Mouse (Mus musculus): Measurements from ENCODE around the gene Wdr38. TPM values are rescaled to one million over a fixed set of nuclear protein-coding genes. Genes with fewer than 3 reads are reported as not detected.

Wdr38 gene
- polyA plus RNA-seq, 1 experiment from 2014 or later: 1.3 TPM

DNA sequence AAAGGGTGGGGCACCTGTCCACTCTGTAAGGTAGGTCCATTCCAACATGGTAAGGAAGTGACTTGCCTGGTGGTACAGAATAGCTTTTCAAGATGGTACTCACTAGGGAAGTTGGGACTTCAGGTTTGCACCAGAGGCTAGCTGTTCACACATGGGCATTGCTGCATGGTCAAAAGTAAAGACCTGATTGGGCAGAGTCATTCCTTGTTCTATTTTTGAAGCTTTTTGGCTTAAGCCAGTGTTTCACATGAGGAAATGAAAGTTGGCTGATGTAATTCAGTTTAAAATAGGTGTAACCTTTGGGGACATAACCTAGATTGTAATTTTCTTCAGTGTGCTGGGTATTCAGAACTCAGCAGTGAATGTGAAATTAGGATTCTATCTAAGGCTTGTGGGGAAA is 14.0 kb downstream of the Wdr38 start:
- Histone ChIP-seq H3K36me3 (peaks cover 23% of the 10 kb centered on the region; the same call in 1 of the 2 replicates), H3K4me1 (replicated peaks) (peaks cover 22% of the 10 kb centered on the region), H3K27ac (no peak overlapping the region), H3K4me2 (replicated peaks) (no peak overlapping the region), H3K9ac (no peak overlapping the region), H3K4me3 (replicated peaks) (no peak overlapping the region), H3K9me3 (no peaks in the 10 kb centered on the region), H3K27me3 (replicated peaks) (no peaks in the 10 kb centered on the region)
- no peak for ATAC-seq

DNA sequence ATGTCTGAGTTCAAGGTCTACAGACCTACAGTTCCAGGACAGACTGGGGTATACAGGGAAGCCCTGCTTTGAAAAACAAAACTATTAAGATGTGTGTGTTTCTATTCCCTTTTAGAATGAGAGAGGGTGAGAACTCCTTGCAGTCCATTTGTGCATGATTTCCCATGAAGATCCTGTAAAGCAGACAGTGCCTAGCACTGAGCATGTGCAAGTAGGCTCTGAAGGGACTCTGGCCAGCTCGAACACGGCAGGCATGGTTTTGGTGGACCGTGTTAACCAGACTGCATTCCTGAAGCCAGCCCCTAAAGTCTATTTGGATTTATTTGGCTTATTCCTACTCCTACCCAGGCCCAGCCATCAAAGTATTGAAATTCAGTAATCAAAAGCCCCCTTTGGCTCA is 14.7 kb downstream of the Wdr38 start:
- H3K4me2 ChIP-seq (replicated peaks): no peak overlapping the region

DNA sequence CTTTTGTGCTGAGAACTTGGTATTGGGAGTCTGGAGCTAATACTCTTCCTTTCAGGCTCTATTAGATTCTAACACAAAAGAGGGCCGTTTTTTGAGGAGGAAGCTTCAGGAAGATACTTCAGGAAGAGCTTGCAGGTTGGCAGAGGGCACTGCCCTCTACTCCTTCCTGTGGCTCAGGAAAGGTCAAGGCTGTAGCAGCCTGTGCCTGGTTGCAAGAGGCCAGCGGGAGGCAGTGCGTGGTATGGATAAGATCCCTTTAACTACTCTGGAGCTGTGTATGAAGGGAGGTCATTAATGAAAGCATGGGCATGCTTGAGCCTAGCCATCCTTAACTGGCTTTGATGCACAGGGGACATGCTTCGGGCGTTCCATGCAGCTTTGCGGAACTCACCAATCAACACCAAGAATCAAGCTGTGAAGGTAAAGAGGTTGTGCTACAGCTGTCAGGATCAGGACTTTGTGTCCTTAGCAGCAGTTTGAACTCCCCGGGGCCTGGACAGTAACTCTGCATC is 15.5 kb downstream of the Wdr38 start:
- H3K27ac ChIP-seq: no peak overlapping the region
- no peaks in the 10 kb centered on the region for H3K27me3 ChIP-seq (replicated peaks)
- no peak overlapping the region for H3K4me3 ChIP-seq (replicated peaks)
- H3K9ac ChIP-seq: no peak overlapping the region
- WGBS: 88% methylated on average over 7 of the region's 7 CpGs
- H3K4me2 ChIP-seq (replicated peaks): no peak overlapping the region
- H3K36me3 ChIP-seq: peaks cover 24% of the 10 kb centered on the region; the same call in 1 of the 2 replicates
- H3K9me3 ChIP-seq: no peaks in the 10 kb centered on the region
- no peak for ATAC-seq
- H3K4me1 ChIP-seq (replicated peaks): peaks cover 16% of the 10 kb centered on the region; the same call in 1 of the 2 replicates

More for the DNA sequence above, 14.7 kb downstream of the Wdr38 start:
- H3K9me3 ChIP-seq: no peaks in the 10 kb centered on the region
- H3K4me1 ChIP-seq (replicated peaks): peaks cover 20% of the 10 kb centered on the region; the same call in 1 of the 2 replicates
- H3K27me3 ChIP-seq (replicated peaks): no peaks in the 10 kb centered on the region
- H3K36me3 ChIP-seq: peaks cover 23% of the 10 kb centered on the region; the same call in 1 of the 2 replicates
- no peak for ATAC-seq
- H3K9ac ChIP-seq: no peak overlapping the region
- no peak overlapping the region for H3K27ac ChIP-seq
- H3K4me3 ChIP-seq (replicated peaks): no peak overlapping the region
- WGBS: 86% methylated on average over 3 of the region's 3 CpGs

DNA sequence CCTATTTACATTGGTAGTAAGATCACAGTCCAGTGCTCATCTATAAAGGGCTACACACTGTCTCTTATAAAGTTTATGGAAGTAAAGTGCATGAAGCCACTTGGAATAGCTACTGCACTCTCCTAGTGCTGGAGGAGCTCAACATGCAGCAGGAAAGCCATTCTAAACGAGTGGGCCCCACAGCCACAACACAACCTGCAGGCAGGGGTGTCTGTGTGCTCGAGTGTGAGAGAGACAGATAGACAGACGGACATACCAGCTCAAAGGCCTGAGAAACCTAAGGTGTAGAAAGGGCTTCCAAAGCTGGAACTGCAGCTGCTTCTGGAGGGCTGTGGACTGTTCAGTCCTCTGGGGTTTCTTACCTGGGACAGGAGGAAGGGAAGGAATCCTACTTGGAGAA is 19.3 kb downstream of the Wdr38 start:
- peaks cover 44% of the 10 kb centered on the region for H3K36me3 ChIP-seq
- 75% methylated on average over 3 of the region's 3 CpGs for WGBS
- H3K27ac ChIP-seq: no peak overlapping the region
- no peak for ATAC-seq
- no peaks in the 10 kb centered on the region for H3K4me1 ChIP-seq (replicated peaks)
- H3K4me2 ChIP-seq (replicated peaks): no peak overlapping the region
- H3K27me3 ChIP-seq (replicated peaks): no peaks in the 10 kb centered on the region
- no peak overlapping the region for H3K4me3 ChIP-seq (replicated peaks)
- H3K9ac ChIP-seq: no peak overlapping the region
- no peaks in the 10 kb centered on the region for H3K9me3 ChIP-seq

DNA sequence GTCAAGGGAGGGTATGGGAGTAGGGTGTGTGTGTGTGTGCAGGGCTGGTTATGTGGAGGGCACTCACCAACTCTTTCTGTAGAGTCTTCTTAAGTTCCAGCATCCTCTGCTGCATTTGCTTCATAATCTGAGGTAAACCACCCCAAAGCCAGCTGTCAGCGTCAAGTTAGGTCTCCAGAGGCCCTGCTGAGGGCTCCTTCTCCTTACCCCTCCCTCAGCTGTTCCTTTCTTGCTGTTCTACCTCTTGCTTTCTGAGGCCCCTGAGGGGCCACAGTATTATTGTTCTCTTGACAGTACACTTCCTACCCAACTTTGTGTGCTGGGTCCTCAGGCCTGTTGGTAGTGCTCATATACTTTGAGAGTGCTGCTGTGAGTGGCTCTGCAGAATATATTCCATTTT is 22.7 kb downstream of the Wdr38 start:
- ATAC-seq: no peak
- Histone ChIP-seq H3K4me3 (replicated peaks) (no peak overlapping the region), H3K27ac (no peak overlapping the region), H3K9ac (no peak overlapping the region), H3K9me3 (no peaks in the 10 kb centered on the region), H3K4me2 (replicated peaks) (no peak overlapping the region), H3K4me1 (replicated peaks) (no peaks in the 10 kb centered on the region), H3K36me3 (peaks cover 50% of the 10 kb centered on the region), H3K27me3 (replicated peaks) (no peaks in the 10 kb centered on the region)
- 89% methylated on average over 1 of the region's 1 CpGs for WGBS

DNA sequence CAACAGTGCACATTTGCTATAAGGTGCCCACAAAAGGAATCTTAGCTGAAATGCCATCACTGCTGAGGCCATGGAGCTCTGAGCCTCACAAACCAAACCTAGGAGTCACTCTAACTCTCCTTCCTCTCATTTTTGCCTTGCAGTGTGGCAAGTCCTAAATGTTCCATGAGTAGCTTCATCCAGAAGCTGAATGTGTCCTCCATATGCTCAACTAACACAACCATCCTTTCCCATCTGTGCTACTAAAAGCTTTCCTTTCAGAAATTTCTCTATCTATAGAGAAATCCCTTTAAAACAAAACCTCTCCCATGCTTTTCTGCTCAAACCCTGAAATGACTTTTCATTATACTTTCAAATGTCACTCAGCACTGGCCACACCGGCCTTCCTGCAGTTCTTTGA is 34.3 kb downstream of the Wdr38 start:
- WGBS: 98% methylated on average over 1 of the region's 1 CpGs
- no peaks in the 10 kb centered on the region for H3K9me3 ChIP-seq
- H3K4me2 ChIP-seq (replicated peaks): no peak overlapping the region
- H3K4me3 ChIP-seq (replicated peaks): no peak overlapping the region
- H3K27me3 ChIP-seq (replicated peaks): no peaks in the 10 kb centered on the region
- no peak for ATAC-seq
- H3K36me3 ChIP-seq: peaks cover 16% of the 10 kb centered on the region; the same call in 1 of the 2 replicates
- H3K4me1 ChIP-seq (replicated peaks): no peaks in the 10 kb centered on the region
- no peak overlapping the region for H3K9ac ChIP-seq
- H3K27ac ChIP-seq: no peak overlapping the region

DNA sequence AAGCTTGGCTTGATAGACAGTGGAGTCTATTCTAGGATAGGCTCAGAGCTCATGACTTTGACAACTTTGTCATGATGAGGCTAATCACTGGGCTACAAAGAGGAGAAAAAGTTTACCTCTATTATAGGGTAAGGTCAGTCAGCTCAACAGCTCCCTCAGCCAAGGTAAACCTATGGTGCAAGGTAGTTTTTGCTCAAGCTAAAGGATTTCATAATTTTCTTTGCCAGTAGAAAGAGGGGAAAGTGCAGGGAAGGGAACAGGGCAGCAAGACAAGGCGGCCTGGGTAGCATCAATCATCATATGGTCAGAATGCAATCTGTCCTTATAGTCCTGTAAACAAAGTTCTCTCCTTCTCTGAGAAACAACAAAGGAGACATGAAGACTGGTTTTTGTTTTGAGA is 42.9 kb downstream of the Wdr38 start:
- Histone ChIP-seq H3K27ac (no peak overlapping the region), H3K4me2 (replicated peaks) (no peak overlapping the region), H3K4me3 (replicated peaks) (no peak overlapping the region), H3K9ac (no peak overlapping the region), H3K9me3 (no peaks in the 10 kb centered on the region), H3K27me3 (replicated peaks) (no peaks in the 10 kb centered on the region), H3K36me3 (peaks cover 15% of the 10 kb centered on the region), H3K4me1 (replicated peaks) (no peaks in the 10 kb centered on the region)
- ATAC-seq: no peak
- 98% methylated on average over 1 of the region's 1 CpGs for WGBS

DNA sequence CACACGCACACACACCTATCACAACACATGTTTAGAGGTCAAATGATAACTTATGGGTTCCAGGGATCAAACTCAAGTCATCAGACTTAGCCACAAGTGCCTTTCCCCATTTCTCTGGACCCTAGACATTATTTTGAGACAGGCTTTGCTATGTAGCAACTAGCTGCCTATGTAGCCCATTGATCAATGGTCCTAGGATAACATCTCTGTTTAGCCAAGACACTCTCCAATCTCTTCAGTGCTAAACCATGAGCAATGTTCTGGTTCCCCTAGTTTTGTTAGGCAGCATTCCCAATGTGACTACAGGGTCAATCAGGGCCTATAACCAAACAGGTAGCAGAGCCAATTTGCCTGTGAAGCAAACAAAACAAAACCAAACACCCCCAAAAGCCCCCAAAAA is 51.2 kb downstream of the Wdr38 start:
- H3K36me3 ChIP-seq: peaks cover 12% of the 10 kb centered on the region; the same call in 1 of the 2 replicates
- no peak overlapping the region for H3K4me2 ChIP-seq (replicated peaks)
- no peak overlapping the region for H3K9ac ChIP-seq
- no peaks in the 10 kb centered on the region for H3K9me3 ChIP-seq
- WGBS: 88% methylated on average over 1 of the region's 1 CpGs
- no peak for ATAC-seq
- no peak overlapping the region for H3K4me3 ChIP-seq (replicated peaks)
- H3K27ac ChIP-seq: no peak overlapping the region
- H3K27me3 ChIP-seq (replicated peaks): no peaks in the 10 kb centered on the region
- no peaks in the 10 kb centered on the region for H3K4me1 ChIP-seq (replicated peaks)

Other genes starting within 250 kb of the Wdr38 start
- gene Nr6a1, start 69.8 kb upstream of the Wdr38 start, polyA plus RNA-seq (2015; fragmentation: Nextera tagmentation; extraction: Ambion mirVana): 1.7 and 1.9 TPM in 2 replicates
- gene Olfml2a, start 65.5 kb upstream of the Wdr38 start, polyA plus RNA-seq (2015; fragmentation: Nextera tagmentation; extraction: Ambion mirVana): 2.3 and 2.5 TPM in 2 replicates
- 107 and 111 TPM in 2 replicates for gene Arpc5l, start 7.9 kb downstream of the Wdr38 start, polyA plus RNA-seq (2015; fragmentation: Nextera tagmentation; extraction: Ambion mirVana)
- gene Rpl35, start 8.1 kb downstream of the Wdr38 start, polyA plus RNA-seq (2015; fragmentation: Nextera tagmentation; extraction: Ambion mirVana): 888 and 1,051 TPM in 2 replicates
- 28.5 and 28.9 TPM in 2 replicates for gene Golga1, start 68.1 kb downstream of the Wdr38 start, polyA plus RNA-seq (2015; fragmentation: Nextera tagmentation; extraction: Ambion mirVana)
- gene Scai, start 193.3 kb downstream of the Wdr38 start, polyA plus RNA-seq (2015; fragmentation: Nextera tagmentation; extraction: Ambion mirVana): 6.2 and 6.7 TPM in 2 replicates
- 67.1 and 75.5 TPM in 2 replicates for gene Ppp6c, start 229.0 kb downstream of the Wdr38 start, polyA plus RNA-seq (2015; fragmentation: Nextera tagmentation; extraction: Ambion mirVana)

All from intestine, embryonic 15.5 days (tissue).